Comparison of ENCODE assay signal across 8 mouse cellular contexts in genomic region chr12:100276607-100277533, GRCm38 (mm10).
DNase-seq lines count a peak whose midpoint lies in the region; ATAC-seq and TF ChIP-seq lines count a peak whose summit lies in the region.

No protein-coding gene starts in this region.

- 30% methylated on average over 20 of the region's 20 CpGs for WGBS in intestine, postnatal 0 days

- H3K27ac ChIP-seq in intestine, postnatal 0 days (ENCODE audit: low read depth, low read length) = no peak overlapping the region; the same call in 1 of the 2 replicates

- no peaks in the 10 kb centered on the region for H3K9me3 ChIP-seq in megakaryocyte, embryonic 14.5 days
- no peaks in the 10 kb centered on the region for H3K9me3 ChIP-seq in intestine, postnatal 0 days (ENCODE audit: control insufficient read depth)

- no peak overlapping the region for H3K4me2 ChIP-seq in intestine, postnatal 0 days (replicated peaks; ENCODE audit: low read depth)

- no peak for ATAC-seq in intestine, postnatal 0 days

- peak overlapping the region; percentile 51 for H3K4me3 ChIP-seq in megakaryocyte, embryonic 14.5 days (replicated peaks)
- H3K4me3 ChIP-seq in intestine, postnatal 0 days (ENCODE audit: low read depth, low read length) = no peak overlapping the region

- TF ChIP-seq CTCF in intestine, postnatal 0 days (IDR thresholded peaks at IDR 0.05; ENCODE audit: low read depth) = no peak

- H3K27me3 ChIP-seq in megakaryocyte, embryonic 14.5 days (replicated peaks) = peaks cover 79% of the 10 kb centered on the region
- no peaks in the 10 kb centered on the region for H3K27me3 ChIP-seq in intestine, postnatal 0 days (replicated peaks; ENCODE audit: control insufficient read depth, insufficient read depth, low read length)

- DNase-seq in spleen, adult 12 weeks (ENCODE audit: low spot score) = peak; percentile 54
- no peak for DNase-seq in spleen, postnatal 14 days (ENCODE audit: low spot score in 2 of 2)
- DNase-seq in c-Kit-positive CD71-positive TER-119-negative erythroid progenitor cells, embryonic 14.5 days (ENCODE audit: low read depth) = peak; percentile 41
- DNase-seq in heart, adult 9 months (ENCODE audit: low spot score in 2 of 2) = peak; percentile 85 to 87
- DNase-seq in kidney, postnatal 36 days = peak; percentile 83 to 86
- DNase-seq in spleen, adult 18-20 months = peak; percentile 28 to 30

- no peaks in the 10 kb centered on the region for H3K36me3 ChIP-seq in megakaryocyte, embryonic 14.5 days (replicated peaks; ENCODE audit: low read length)
- H3K36me3 ChIP-seq in intestine, postnatal 0 days (ENCODE audit: control insufficient read depth, insufficient read depth) = no peaks in the 10 kb centered on the region

- peaks cover 34% of the 10 kb centered on the region for H3K4me1 ChIP-seq in megakaryocyte, embryonic 14.5 days
- H3K4me1 ChIP-seq in intestine, postnatal 0 days (replicated peaks; ENCODE audit: control insufficient read depth, insufficient read depth, low read length) = peaks cover 30% of the 10 kb centered on the region

- H3K9ac ChIP-seq in intestine, postnatal 0 days (ENCODE audit: low read depth, low read length) = no peak overlapping the region

Comparison
In these comparisons a context has a peak if more than half of its experiments do, and no peak if none do; other contexts are left out.
1. DNase-seq: peak in spleen, adult 12 weeks (single experiment), c-Kit-positive CD71-positive TER-119-negative erythroid progenitor cells, embryonic 14.5 days (single experiment), heart, adult 9 months (2 of 2), kidney, postnatal 36 days (2 of 2) and spleen, adult 18-20 months (2 of 2); none in spleen, postnatal 14 days (0 of 2).